Mouse (Mus musculus): ENCODE data around the gene E430018J23Rik.

DNA sequence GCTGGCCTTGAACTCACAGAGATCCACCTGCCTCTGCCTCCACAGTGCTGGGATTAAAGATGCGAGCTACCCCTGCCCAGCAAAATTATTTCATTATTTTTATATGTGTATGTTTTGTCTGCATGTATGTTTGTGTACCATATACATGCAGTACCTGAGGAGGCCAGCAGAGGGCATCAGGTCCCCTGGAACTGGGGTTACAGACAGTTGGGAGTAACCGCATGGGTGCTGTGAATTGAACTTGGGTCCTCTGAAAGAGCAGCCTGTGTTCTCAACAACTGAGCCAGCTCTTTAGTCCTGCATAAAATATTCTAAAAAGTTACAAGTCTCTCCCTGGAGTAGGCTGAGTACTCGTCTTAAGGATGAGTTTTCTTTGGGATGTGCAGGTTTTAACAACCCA, 44.3 kb upstream of the E430018J23Rik start:
- TF ChIP-seq CTCF (IDR thresholded peaks at IDR 0.05; ENCODE audit: low read depth, low read length) (peak; percentile 47; the same call in 1 of the 2 replicates), GATA1 (IDR thresholded peaks at IDR 0.05; ENCODE audit: borderline replicate concordance, low read length) (no peak), POLR2AphosphoS5 (IDR thresholded peaks at IDR 0.05; ENCODE audit: insufficient replicate concordance, low read depth, low read length) (no peak), TAL1 (conservative IDR thresholded peaks at IDR 0.05; ENCODE audit: low read depth, low read length) (no peak)

Data from G1E (cell line).